Mouse (Mus musculus) embryonic facial prominence, embryonic 14.5 days (tissue): ENCODE results near the gene Clip3. TPM values are rescaled to one million over a fixed set of nuclear protein-coding genes. Genes with fewer than 3 reads are reported as not detected.

Experiments used
- ATAC-seq: fragments of 200-750 bp; cut with Nextera tagmentation; 2 replicates; pipeline ENCODE4 v1.8.0; 2017; ENCODE audit warnings: low read depth, moderate number of reproducible peaks, moderate TSS enrichment
- DNase-seq: peaks from one replicate; pipeline ENCODE4 v3.0.0-alpha.2; 2015; ENCODE audit warnings: low spot score
- H3K27ac ChIP-seq: fragments of 300-500 bp; sonication (generic); replicated peaks from 2 replicates; pipeline ENCODE4 v1.5.1; 2014; ENCODE audit warnings: low read depth, mild to moderate bottlenecking, low read length, moderate library complexity
- H3K27me3 ChIP-seq: fragments of 300-500 bp; sonication (generic); replicated peaks from 2 replicates; pipeline ENCODE4 v1.6.1; 2014; ENCODE audit warnings: low read length; ENCODE audit not compliant: control insufficient read depth, insufficient read depth
- H3K36me3 ChIP-seq: fragments of 300-500 bp; sonication (generic); 2 replicates; pipeline ENCODE4 v1.6.1; 2014; ENCODE audit warnings: low read length, mixed read lengths; ENCODE audit not compliant: control insufficient read depth, insufficient read depth
- H3K4me1 ChIP-seq: fragments of 300-500 bp; sonication (generic); 2 replicates; pipeline ENCODE4 v1.6.1; 2014; ENCODE audit warnings: antibody characterized with exemption, low read length; ENCODE audit not compliant: control insufficient read depth, insufficient read depth
- H3K4me2 ChIP-seq: fragments of 300-500 bp; sonication (generic); 2 replicates; pipeline ENCODE4 v1.6.1; 2014; ENCODE audit warnings: low read depth, mild to moderate bottlenecking, low read length, moderate library complexity, mixed read lengths
- H3K4me3 ChIP-seq: fragments of 300-500 bp; sonication (generic); 2 replicates; pipeline ENCODE4 v1.5.1; 2014; ENCODE audit warnings: low read depth, mild to moderate bottlenecking, low read length
- H3K9ac ChIP-seq: fragments of 300-500 bp; sonication (generic); 2 replicates; pipeline ENCODE4 v1.6.1; 2014; ENCODE audit warnings: low read depth, mild to moderate bottlenecking, low read length, moderate library complexity, mixed read lengths
- H3K9me3 ChIP-seq: fragments of 300-500 bp; sonication (generic); 2 replicates; pipeline ENCODE4 v1.6.1; 2016; ENCODE audit warnings: low read length; ENCODE audit not compliant: control insufficient read depth
- WGBS: fragments of 180-500 bp; shearing (Covaris S2); extraction: QIAGEN DNeasy Blood & Tissue Kit; methylation state at CpG from one replicate; pipeline ENCODE4 v1.1.7; 2014; 5-methylcytosine and 5-hydroxymethylcytosine counted together
- polyA plus RNA-seq: library from polyadenylated mRNA; unstranded; fragments of >200 nt; fragmentation: Nextera tagmentation; extraction: Ambion mirVana; gene quantifications from 2 replicates; pipeline ENCODE4 v1.2.1, GENCODE M21; 2014

Clip3 gene
- polyA plus RNA-seq, 1 experiment from 2014 or later = 51.8 TPM

- Histone ChIP-seq H3K9me3 (no peaks in the 10 kb centered on the region), H3K27ac (no peak overlapping the region), H3K4me2 (no peak overlapping the region), H3K9ac (no peak overlapping the region), H3K4me3 (no peak overlapping the region), H3K36me3 (peaks cover 54% of the 10 kb centered on the region), H3K4me1 (peaks cover 10% of the 10 kb centered on the region; the same call in 1 of the 2 replicates), H3K27me3 (no peaks in the 10 kb centered on the region)
- ATAC-seq (no peak), DNase-seq (no peak)
- 91% methylated on average over 15 of the region's 16 CpGs for WGBS
These were observed 14.7 kb downstream of the Clip3 start for GRCm38 (mm10) chr7:30306083-30306779.

- Histone ChIP-seq H3K27me3 (no peaks in the 10 kb centered on the region), H3K27ac (peak within 1 kb of the TSS; percentile 54), H3K36me3 (peaks cover 46% of the 10 kb centered on the region), H3K9me3 (no peaks in the 10 kb centered on the region), H3K4me1 (peaks cover 10% of the 10 kb centered on the region; the same call in 1 of the 2 replicates), H3K9ac (peak within 1 kb of the TSS; percentile 78), H3K4me3 (peak within 1 kb of the TSS; percentile 60), H3K4me2 (peak within 1 kb of the TSS; percentile 76)
- ATAC-seq (peak; percentile 100), DNase-seq (peak; percentile 99)
- 3% methylated on average over 27 of the region's 27 CpGs for WGBS
These were observed 16.8 kb downstream of the Clip3 start, which contains the start of gene Alkbh6 for GRCm38 (mm10) chr7:30308076-30309005. Gene Alkbh6, plus strand, starts transcription at chr7:30308717.

- H3K4me3 ChIP-seq = peak overlapping the region; percentile 60
- peaks cover 10% of the 10 kb centered on the region; the same call in 1 of the 2 replicates for H3K4me1 ChIP-seq
- peak overlapping the region; percentile 76 for H3K4me2 ChIP-seq
- ATAC-seq = no peak
- no peaks in the 10 kb centered on the region for H3K27me3 ChIP-seq
- H3K36me3 ChIP-seq = peaks cover 39% of the 10 kb centered on the region
- no peaks in the 10 kb centered on the region for H3K9me3 ChIP-seq
- peak overlapping the region; percentile 44; the same call in 1 of the 2 replicates for H3K27ac ChIP-seq
- WGBS = 58% methylated on average over 15 of the region's 15 CpGs
- no peak for DNase-seq
- peak overlapping the region; percentile 78 for H3K9ac ChIP-seq
These were observed 18.0 kb downstream of the Clip3 start for GRCm38 (mm10) chr7:30309395-30310129.

- DNase-seq (no peak), ATAC-seq (no peak)
- WGBS = 91% methylated on average over 12 of the region's 12 CpGs
- Histone ChIP-seq H3K4me2 (0 out of 2 replicates have a peak overlapping the region, but pooled peaks have one; percentile 76), H3K27me3 (no peaks in the 10 kb centered on the region), H3K4me1 (peaks cover 10% of the 10 kb centered on the region; the same call in 1 of the 2 replicates), H3K9me3 (no peaks in the 10 kb centered on the region), H3K36me3 (peaks cover 36% of the 10 kb centered on the region), H3K27ac (no peak overlapping the region), H3K9ac (no peak overlapping the region), H3K4me3 (no peak overlapping the region)
These were observed 18.6 kb downstream of the Clip3 start for GRCm38 (mm10) chr7:30310136-30310535.

- Histone ChIP-seq H3K4me3 (no peak overlapping the region), H3K27me3 (no peaks in the 10 kb centered on the region), H3K27ac (no peak overlapping the region), H3K4me1 (peaks cover 14% of the 10 kb centered on the region; the same call in 1 of the 2 replicates), H3K36me3 (0 out of 2 replicates have a peak, but pooled peaks cover 18% of the 10 kb centered on the region), H3K9me3 (no peaks in the 10 kb centered on the region), H3K9ac (no peak overlapping the region), H3K4me2 (no peak overlapping the region)
- DNase-seq = no peak
- ATAC-seq = no peak
- WGBS = 44% methylated on average over 25 of the region's 27 CpGs
These were observed 22.3 kb downstream of the Clip3 start for GRCm38 (mm10) chr7:30313666-30314320.

GRCm38 (mm10) chr7:30314721-30315155 is 23.2 kb downstream of the Clip3 start, which contains the start of gene Syne4:
Gene Syne4, plus strand, starts transcription at chr7:30314807.
- H3K27me3 ChIP-seq = no peaks in the 10 kb centered on the region
- WGBS = under 1% methylated on average over 9 of the region's 9 CpGs
- no peaks in the 10 kb centered on the region for H3K9me3 ChIP-seq
- peak within 1 kb of the TSS; percentile 56 for H3K4me2 ChIP-seq
- DNase-seq = peak; percentile 72
- H3K27ac ChIP-seq = peak within 1 kb of the TSS; percentile 52; the same call in 1 of the 2 replicates
- H3K9ac ChIP-seq = peak within 1 kb of the TSS; percentile 68
- peaks cover 9% of the 10 kb centered on the region; the same call in 1 of the 2 replicates for H3K4me1 ChIP-seq
- peak; percentile 75 for ATAC-seq
- H3K36me3 ChIP-seq = 0 out of 2 replicates have a peak, but pooled peaks cover 18% of the 10 kb centered on the region
- H3K4me3 ChIP-seq = peak within 1 kb of the TSS; percentile 46

GRCm38 (mm10) chr7:30315559-30316529 is 24.3 kb downstream of the Clip3 start:
- Histone ChIP-seq H3K4me1 (peaks cover 7% of the 10 kb centered on the region), H3K27ac (no peak overlapping the region), H3K9ac (peak overlapping the region; percentile 68; the same call in 1 of the 2 replicates), H3K4me3 (peak overlapping the region; percentile 46), H3K9me3 (no peaks in the 10 kb centered on the region), H3K4me2 (peak overlapping the region; percentile 56), H3K36me3 (0 out of 2 replicates have a peak, but pooled peaks cover 18% of the 10 kb centered on the region), H3K27me3 (no peaks in the 10 kb centered on the region)
- 70% methylated on average over 13 of the region's 13 CpGs for WGBS
- DNase-seq (no peak), ATAC-seq (no peak)
